Mouse (Mus musculus): ENCODE results near the gene Rasgef1b. TPM values are rescaled to one million over a fixed set of nuclear protein-coding genes. Genes with fewer than 3 reads are reported as not detected.

Gene Rasgef1b
- total RNA-seq, 2 experiments from 2014 or later = 12.0 to 12.3 TPM

DNA sequence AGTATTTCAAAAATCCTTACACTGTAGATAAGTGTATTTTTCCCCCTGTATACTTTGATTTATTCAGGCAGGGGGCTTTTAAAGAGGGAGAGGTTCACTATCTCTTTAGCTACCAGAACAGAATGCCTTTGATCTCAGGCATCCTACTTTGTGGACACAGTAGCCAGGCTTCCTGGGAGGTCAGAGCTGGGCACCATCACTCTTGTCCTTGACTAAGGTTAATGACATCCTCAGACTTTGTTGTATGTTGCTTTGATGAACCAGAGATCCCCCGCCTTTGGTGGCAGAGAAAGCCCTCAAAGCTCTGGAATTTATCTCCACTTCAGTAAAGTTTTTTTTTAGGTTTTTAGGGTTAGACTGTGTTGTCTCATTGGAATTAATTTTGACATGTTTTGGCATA, 343.8 kb downstream of the Rasgef1b start:
- intact Hi-C loops (cut with DNase I) = no loop called here
- no peak for DNase-seq

DNA sequence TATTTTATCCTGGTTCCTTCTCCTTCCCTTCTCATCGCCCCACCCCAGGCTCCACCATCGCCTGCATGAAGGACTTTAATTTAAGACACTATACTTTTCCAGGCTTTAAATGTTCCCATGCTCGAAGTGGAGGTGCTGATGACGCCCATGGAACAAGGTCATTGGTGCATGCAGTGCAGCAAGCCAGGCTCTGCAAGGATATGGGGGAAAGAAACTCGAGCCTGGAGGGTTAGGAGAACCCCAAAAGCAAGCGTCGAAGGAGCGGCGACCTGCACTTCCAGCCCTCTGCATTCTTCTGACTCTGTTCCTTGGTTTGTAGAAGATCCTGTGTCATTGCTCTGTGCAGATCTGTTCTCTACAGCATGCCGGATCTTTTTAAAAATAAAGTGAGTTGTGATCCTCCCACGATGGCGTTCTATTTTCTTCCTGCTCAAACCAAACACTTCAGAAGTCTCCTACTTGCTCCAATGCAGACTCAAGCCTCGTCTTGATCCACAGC, 345.0 kb downstream of the Rasgef1b start:
- no peak for DNase-seq
- intact Hi-C loops (cut with DNase I) = no loop called here

DNA sequence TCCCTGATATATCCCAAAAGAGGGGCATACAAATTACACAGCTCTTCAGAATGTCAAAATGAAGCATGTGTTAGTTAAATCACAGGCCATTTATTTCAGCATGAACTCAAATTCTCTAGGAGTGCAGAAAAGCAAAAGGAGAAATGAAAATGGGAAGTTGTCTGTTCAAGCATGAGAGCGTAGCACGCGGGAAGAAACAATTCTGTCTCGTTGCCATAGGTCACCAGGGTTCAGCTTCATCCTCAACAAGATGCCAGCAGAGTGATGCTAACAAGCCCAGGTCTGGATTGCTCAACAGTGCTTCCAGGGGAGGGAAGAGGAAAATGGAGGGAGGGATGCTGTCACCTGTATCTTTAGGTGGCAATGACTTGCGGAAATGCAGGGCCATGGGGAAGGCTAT, 346.1 kb downstream of the Rasgef1b start:
- intact Hi-C loops (cut with DNase I) = no loop called here

DNA sequence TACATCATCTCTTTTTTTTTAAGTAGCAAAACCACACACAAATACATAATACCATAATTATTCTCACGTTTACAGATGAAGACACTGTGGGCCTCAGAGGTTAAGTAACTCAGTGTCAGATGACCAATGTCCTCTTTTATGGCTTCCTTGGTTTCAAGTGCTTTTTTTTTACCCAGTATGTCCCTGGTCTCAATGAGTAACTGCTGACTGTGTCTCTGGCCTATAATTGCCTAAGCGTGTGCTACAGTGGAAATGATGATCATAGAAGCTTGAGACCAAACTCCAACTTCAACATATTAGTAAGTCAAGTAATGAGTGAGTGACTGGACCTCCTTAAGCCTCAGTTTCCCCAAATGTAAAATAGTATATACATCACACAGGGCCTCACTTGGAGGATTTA, 347.2 kb downstream of the Rasgef1b start:
- no peak for DNase-seq
- intact Hi-C loops (cut with DNase I) = no loop called here

More for the DNA sequence above, 346.1 kb downstream of the Rasgef1b start:
- no peak for DNase-seq

DNA sequence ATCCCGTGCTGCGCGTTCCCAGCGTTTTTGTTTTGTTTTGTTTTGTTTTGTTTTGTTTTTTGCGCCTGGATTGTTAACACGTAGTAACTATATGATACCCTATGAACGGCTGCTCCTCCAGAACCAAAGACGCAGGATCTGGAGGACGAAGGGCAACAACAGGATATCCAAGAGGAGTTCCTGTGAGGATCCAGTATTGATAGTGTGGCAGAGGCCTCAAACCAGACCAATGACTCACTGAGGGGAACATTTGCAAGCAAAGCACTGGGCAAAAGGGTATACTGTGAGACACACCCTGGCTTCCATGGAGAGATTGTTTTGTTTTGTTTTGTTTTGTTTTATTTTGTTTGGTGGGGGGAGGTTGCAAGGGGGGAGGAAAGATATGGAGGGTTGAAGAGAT, 348.0 kb downstream of the Rasgef1b start:
- intact Hi-C loops (cut with DNase I) = no loop called here
- DNase-seq = no peak

DNA sequence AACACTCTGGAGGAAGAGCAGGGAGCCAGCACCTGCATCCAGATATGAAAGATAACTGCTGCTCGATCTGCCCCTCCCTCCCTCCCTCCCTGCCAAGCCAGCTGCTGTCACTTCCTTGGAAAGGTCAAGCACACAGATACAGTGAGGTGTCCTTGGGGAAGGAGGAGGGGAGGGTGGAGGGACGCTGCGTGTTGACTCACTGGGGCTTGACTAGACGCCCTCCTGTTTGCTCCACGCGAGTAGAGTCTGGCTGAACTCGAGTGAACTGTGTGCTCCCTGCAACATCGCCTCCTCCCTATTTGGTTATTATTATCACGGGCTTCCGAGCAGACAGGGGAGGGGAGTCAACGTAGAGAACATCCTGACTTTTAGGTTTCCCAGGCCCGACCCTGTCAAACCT, 348.7 kb downstream of the Rasgef1b start:
- peak in 1 of 2 experiments; percentile 25 for DNase-seq
- intact Hi-C loops (cut with DNase I) = no loop called here

DNA sequence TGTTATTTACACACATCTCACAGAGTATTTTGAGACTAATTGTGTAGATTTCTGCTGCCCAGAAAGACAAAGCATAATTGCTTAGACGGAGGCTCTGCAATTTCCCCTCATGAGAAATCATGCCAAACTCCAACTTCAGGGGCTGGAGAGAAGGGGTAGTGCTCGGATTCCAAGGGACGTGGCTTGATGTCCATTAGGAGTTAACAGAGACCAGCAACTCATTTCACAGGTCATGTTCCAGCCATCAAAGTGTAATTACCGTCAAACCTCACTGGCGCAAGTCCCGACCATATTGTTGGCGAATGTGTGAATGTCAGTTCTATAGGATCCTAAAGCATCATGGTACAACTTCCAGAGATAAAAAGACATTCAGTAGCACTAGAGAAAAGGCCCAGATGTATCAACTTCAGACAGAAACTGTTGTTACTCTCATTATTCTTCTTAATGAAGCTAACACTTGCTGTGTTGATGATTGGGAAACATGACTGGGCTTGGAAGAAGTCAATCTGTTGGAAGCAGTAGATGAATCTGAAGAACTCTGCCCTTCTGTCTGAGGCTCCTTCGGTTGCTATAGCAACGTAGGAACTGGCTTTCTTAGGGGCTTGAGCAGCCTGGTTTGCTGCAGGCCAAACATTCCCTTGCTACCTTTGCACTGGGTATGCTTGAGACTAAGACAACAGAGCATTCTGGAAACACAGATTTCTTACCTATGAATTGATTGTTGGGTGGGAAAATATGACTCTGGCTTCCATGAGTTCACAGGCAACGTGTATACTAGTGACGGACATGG, 350.2 kb downstream of the Rasgef1b start:
- intact Hi-C loops (cut with DNase I) = no loop called here
- no peak for DNase-seq

DNA sequence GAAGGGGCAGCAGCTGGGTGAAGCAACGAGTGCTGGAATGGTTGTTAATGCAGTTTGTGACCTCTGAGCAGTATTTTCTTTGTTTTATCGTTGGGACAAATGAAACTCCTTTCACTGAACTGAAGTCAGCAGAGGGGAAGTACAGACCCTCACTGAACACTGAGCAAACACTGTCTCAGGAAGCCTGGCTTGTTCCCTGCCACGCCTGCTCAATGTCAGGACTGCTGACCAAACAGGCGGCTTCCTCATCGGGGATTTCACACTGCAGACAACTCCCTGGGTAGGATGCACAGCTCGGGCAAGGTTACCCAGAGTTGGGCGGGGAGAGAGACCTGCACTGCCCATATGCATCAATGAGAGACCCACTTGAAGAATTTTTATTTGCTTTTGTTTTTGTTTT, 353.1 kb downstream of the Rasgef1b start:
- intact Hi-C loops (cut with DNase I) = no loop called here
- DNase-seq = no peak

DNA sequence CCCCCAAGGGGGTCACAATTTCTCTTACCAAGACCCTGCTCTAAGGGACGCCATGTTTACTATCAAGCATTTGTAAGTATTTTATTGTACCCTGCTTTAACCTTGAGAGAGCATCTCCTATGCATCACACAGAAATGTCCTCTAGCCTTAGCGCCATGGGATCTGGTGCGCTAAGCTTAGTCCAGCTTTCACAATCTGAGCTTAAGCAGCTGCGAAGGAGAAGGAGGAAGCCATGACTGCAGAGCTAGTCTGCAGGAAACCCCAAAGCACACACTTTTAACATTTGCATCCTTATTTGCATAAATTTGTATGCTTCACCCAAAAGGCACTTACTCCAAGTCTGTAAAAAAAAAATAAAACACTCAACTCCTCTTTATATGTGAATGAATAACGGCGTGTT, 354.4 kb downstream of the Rasgef1b start:
- no peak for DNase-seq
- intact Hi-C loops (cut with DNase I) = no loop called here

DNA sequence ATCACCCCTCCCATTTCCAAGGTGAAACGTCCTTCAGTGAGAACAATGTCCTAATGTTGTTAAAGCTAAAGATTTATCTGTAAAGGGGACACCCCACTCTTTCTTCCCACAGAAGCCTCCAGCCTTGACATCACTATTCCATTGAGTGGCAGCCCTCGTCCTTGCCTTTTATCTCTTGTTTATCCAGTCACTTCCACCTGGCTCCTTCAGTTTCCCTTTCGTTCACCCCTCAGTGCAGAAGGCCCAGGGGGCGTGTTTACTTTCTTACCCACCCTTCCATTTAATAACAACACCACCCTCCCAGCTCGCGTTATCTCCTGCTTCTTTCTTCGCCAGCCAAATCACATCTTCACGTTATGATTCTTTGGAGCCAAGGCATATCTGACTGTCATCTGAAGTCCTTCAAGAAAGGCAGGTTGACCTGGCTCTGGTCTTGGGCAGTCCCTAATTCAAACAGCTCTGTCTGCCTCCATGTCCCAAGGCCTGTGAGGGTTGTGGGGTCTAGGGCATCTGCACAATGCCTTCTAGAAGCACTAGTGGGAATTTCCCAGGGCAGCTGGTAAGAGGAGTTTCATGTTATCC, 355.2 kb downstream of the Rasgef1b start:
- intact Hi-C loops (cut with DNase I) = no loop called here
- no peak for DNase-seq

DNA sequence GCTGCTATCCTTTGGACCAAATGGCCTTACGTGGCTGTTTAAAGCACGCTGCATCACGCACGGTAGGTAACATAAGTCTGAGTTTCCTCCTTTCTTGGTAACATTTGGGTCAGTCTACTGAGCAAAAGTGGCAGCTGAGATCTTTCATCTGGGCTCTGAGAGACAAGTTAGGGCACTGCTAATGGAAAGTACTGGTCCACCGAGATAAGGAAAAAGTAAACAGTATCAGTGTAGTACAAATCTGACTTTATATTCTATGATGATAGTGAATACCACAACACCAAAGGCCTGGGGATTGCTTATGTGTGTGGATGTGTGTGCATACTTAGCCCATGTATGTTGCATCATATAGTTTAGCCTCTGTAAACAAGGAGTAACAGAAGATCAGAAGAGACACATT, 358.2 kb downstream of the Rasgef1b start:
- intact Hi-C loops (cut with DNase I) = no loop called here
- DNase-seq = no peak

DNA sequence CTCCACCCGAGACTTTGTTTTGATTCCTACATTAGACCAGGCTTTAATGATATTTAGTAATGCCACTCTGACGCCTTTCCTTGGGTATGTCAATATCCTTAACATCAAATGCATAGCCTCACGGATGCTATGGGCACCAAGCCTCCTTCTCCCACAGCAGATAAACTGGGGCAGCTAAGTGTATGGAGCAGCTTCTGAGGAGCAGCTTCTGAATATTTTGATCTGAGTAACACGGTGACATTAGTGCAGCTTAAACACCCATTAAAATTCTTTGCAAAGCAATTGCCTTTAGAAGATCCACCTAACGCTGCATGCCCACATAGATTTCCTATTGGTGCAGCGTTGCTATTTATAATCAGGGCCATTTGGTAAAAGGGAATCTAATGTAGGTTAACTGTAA, 359.6 kb downstream of the Rasgef1b start:
- no peak for DNase-seq
- intact Hi-C loops (cut with DNase I) = no loop called here

DNA sequence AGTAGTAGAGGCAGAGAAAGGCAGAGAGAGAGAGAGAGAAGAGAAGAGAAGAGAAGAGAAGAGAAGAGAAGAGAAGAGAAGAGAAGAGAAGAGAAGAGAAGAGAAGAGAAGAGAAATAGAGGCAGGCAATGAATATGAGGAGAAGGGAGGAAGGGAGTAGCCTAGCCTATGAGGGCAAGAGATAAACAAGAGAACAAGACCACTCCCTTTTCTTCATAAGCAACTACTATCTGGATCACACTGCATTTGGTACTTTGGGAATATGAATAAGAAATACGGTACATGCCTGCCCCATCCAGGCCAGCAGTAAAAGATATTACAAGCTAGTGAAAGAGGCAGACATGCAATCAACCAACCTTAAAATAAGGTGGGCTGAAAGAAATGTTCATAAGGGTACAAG, 360.2 kb downstream of the Rasgef1b start:
- DNase-seq = no peak
- intact Hi-C loops (cut with DNase I) = no loop called here

DNA sequence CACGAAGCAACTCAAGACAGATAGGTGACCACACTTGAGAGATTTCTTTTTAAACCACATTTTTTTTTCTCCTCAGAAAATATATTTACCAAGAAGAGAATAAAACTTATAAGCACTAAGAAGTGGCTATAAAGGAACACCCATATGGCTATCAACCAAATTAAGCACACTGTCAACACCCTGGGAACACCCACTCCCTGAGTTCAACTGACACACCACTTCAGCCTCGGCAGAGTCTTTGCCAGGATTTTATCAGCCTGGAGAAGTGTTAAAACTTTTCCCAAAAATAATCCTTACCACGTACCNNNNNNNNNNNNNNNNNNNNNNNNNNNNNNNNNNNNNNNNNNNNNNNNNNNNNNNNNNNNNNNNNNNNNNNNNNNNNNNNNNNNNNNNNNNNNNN, 368.3 kb downstream of the Rasgef1b start:
- DNase-seq = peak; percentile 50 to 57
- intact Hi-C loops (cut with DNase I) = no loop called here

DNA sequence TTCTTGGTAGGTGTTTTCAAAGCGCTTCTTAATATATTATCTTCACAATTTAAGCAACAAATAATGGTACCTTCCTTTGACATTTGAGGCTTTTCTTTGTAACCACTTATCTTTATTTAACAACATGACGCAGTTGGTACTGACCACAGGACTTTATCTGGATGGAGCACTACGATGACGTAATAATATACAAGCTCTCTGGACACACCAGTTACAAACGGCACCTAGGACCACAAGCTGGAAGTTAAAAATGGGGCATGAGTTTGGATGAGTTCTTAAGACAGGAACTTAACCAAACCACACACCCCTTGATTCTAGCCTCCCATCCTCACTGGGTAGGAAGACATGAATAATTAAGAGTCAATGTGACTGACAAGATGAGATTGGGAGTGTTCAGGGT, 369.6 kb downstream of the Rasgef1b start:
- DNase-seq = no peak
- intact Hi-C loops (cut with DNase I) = no loop called here

DNA sequence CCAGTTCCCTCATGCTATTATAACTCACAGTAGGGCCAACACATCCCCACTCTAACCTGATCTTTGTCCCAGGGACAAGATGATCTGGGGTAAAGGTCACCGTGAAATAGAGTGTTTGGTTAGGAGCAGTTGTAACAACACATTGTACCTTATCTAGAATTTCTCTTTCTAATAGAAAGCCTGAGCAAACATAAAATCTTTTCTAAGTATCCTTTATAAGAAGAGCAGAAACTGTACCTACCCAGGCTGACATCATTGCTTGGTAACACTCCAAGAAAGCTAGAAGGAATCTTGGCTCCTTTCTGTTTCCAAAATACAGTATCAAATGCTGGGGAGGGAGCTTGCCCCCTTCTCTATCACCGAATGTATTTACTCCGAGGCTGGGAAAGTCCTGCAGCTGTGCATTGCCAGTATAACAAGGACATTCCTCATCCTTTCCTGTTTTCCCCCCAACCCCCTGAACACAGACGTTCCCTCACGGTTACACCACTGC, 374.2 kb downstream of the Rasgef1b start:
- intact Hi-C loops (cut with DNase I) = no loop called here
- DNase-seq = peak; percentile 59 to 62

DNA sequence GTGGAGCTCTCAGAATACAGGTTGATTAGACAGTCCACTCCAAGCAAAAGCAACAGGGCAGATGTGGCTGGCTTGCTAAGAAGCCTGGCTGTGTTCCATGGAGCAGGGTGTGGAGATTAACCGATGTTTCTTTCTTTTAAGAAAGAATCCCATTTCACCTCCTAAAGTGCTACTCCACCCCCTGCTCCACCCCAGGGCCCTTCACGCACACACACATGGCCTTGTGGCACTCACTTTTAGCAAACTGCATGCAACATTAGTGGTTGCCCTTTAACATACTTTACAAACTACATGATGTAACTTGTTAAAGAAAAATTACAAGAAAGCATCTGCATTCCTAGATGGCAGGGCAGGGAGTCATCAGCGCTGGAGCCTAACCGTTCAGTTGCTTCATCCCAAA, 378.8 kb downstream of the Rasgef1b start:
- intact Hi-C loops (cut with DNase I) = no loop called here
- DNase-seq = no peak

DNA sequence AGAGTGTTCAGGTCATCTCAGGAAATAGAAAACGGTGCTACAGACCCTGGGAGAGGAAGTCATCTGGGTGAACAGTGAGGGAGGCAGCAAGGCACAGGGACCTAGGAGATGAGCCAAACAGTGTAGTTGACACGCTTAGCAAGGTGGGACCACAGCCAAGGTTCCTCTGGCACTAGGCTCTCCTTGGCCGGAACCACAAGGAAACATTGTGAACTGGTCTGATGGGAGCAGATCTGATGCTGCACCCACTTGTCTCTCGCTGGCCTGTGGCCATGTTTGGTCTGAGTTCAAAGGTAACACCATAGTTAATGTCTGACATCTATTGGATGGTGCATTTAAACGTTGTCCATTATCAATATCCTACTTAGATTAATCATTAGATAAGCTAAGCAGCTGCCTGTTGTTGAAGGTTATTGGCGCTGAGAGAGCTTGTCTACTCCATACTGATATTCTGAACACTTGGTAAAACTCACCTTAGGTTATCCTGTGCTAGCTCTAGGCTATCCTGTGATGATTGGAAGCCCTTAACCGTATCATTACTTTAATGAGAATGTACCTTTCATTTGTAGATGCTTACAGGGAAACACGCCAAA, 380.5 kb downstream of the Rasgef1b start:
- intact Hi-C loops (cut with DNase I) = loop anchor here (10.0 kb wide), 1 partner anchor 226 kb away; no protein-coding TSS in a partner anchor
- peak; percentile 82 to 86 for DNase-seq

DNA sequence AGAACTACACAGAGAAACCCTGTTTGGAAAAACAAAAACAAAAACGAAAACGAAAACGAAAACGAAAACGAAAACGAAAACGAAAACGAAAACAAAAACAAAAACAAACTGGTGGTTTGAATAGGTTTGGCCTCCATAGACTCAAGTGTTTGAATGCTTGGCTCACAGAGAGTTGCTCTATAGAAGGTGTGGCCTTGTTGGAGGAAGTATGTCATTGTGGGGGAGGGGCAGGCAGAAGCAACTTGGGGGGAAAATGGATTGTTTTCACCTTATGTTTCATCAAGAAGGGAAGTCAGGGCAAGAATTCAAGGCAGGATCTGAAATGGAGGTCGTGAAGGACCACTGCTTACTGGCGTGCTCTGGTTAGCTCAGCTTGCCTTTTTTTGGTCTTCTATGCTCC, 386.3 kb downstream of the Rasgef1b start:
- intact Hi-C loops (cut with DNase I) = loop anchor here (10.0 kb wide), 1 partner anchor 232 kb away; no protein-coding TSS in a partner anchor

DNA sequence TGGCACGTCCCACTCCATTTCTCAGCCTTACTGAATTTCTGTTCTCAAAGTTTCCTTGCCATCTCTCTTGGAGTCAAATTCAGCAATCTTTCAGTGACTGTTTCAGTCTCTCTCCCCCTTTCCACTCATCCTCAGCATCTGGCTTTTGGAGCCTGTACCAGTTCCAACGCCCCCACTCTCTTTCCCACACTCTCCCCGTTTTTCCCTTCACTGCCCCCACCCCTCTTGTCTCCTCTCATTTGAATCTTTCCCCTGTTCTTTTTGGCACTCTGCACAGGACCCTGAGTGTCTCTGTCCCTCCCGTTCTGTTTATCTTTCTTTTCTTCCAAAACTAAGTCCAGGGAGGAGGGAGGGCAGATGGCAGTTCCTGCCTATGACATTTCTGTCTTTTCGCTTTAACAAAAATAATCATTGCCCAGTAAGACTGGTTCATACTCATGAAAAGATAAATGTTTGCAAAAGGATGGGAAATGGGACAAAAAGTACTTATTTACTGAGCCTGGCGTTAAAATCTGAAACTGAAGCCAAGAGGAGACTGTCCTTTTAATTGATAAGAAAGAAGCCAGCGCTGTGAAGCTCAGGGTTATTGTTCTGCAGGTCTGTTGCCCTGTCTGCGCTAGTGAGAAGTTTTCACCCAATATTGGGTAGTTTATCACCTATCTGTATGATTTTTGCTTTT, 388.4 kb downstream of the Rasgef1b start:
- peak; percentile 45 to 54 for DNase-seq
- intact Hi-C loops (cut with DNase I) = loop anchor here (10.0 kb wide), 1 partner anchor 234 kb away; no protein-coding TSS in a partner anchor

More for the DNA sequence above, 386.3 kb downstream of the Rasgef1b start:
- no peak for DNase-seq

DNA sequence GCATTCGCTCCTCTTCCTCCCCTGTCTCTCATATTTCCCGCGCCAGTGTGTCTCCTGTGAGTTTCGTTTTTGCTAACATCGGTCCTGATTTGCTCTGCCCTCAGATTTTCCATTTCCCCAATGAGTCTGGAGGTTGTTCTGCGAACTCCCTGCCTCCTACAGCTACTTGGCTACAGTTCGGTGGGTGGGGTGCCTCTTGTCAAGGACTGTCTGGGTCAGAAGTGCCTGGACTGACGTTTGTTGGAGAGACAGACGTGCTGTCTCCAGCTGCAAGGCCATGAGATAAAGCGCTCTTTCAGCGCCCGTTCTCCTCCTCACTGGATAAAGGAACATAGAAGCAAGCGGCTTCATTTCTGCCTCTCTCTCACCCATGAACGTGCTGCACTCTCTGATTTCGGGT, 389.1 kb downstream of the Rasgef1b start:
- DNase-seq = peak; percentile 82 to 90
- intact Hi-C loops (cut with DNase I) = loop anchor here (2.0 to 10.0 kb wide), 2 partner anchors 87 to 235 kb away; no protein-coding TSS in a partner anchor
